Mouse (Mus musculus): ENCODE measurements at regions not wholly inside any gene's neighbourhood (a gene's known extent, or its start where the extent isn't known, plus 50 kb on each side); places are given as distances from the start of the nearest gene placed in this dataset.

GRCm38 (mm10) chrX:61119499-61119898 lies 65.9 kb downstream of the Cdr1 start:
- 15% methylated on average over 6 of the region's 6 CpGs for WGBS
- no peak for ATAC-seq (ENCODE audit: insufficient number of reproducible peaks, insufficient read depth, low FRiP score, low read depth)
- Histone ChIP-seq H3K4me2 (ENCODE audit: low read length) (peak overlapping the region; percentile 39), H3K36me3 (ENCODE audit: control insufficient read depth, insufficient read depth, low read length) (no peaks in the 10 kb centered on the region), H3K9ac (ENCODE audit: low read length) (no peak overlapping the region), H3K4me3 (ENCODE audit: control insufficient read depth in 1 of 2, insufficient read depth in 1 of 2, low read depth in 1 of 2, low read length in 2 of 2) (no peak overlapping the region), H3K27me3 (ENCODE audit: control insufficient read depth, insufficient read depth, low read length) (no peaks in the 10 kb centered on the region), H3K4me1 (ENCODE audit: control insufficient read depth in 2 of 2, insufficient read depth in 2 of 2, low read length in 2 of 2) (no peaks in the 10 kb centered on the region), H3K27ac (replicated peaks in 1 of 2; ENCODE audit: control insufficient read depth in 1 of 2, insufficient read depth in 1 of 2, low read depth in 2 of 2, low read length in 2 of 2) (no peak overlapping the region), H3K9me3 (ENCODE audit: control insufficient read depth, low read length) (no peaks in the 10 kb centered on the region)

DNA sequence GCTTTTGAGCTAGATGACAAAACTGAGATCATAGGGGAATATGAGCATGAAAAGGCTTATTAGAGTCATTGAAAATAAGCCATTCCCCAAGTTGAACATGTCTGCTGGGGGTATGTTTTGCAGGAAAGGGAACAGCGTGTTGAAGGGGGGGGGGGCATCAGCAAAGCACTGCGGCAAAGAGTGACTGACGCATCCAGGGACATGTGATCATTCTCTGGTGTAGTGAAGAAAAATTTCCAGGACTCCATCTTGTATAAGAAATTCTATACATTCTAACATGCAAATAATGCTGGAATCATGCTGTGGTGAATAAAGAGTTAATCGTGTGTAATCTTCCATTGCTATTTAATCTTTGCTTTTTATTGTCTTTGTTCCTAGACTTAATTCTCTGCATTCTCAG lies 68.0 kb downstream of the Cdr1 start:
- ATAC-seq (ENCODE audit: insufficient number of reproducible peaks, insufficient read depth, low FRiP score, low read depth): no peak
- Histone ChIP-seq H3K27ac (replicated peaks in 1 of 2; ENCODE audit: control insufficient read depth in 1 of 2, insufficient read depth in 1 of 2, low read depth in 2 of 2, low read length in 2 of 2) (no peak overlapping the region), H3K4me2 (ENCODE audit: low read length) (no peak overlapping the region), H3K27me3 (ENCODE audit: control insufficient read depth, insufficient read depth, low read length) (no peaks in the 10 kb centered on the region), H3K9me3 (ENCODE audit: control insufficient read depth, low read length) (no peaks in the 10 kb centered on the region), H3K36me3 (ENCODE audit: control insufficient read depth, insufficient read depth, low read length) (no peaks in the 10 kb centered on the region), H3K4me3 (ENCODE audit: control insufficient read depth in 1 of 2, insufficient read depth in 1 of 2, low read depth in 1 of 2, low read length in 2 of 2) (no peak overlapping the region), H3K4me1 (ENCODE audit: control insufficient read depth in 2 of 2, insufficient read depth in 2 of 2, low read length in 2 of 2) (no peaks in the 10 kb centered on the region), H3K9ac (ENCODE audit: low read length) (no peak overlapping the region)
- WGBS: 88% methylated on average over 4 of the region's 4 CpGs

DNA sequence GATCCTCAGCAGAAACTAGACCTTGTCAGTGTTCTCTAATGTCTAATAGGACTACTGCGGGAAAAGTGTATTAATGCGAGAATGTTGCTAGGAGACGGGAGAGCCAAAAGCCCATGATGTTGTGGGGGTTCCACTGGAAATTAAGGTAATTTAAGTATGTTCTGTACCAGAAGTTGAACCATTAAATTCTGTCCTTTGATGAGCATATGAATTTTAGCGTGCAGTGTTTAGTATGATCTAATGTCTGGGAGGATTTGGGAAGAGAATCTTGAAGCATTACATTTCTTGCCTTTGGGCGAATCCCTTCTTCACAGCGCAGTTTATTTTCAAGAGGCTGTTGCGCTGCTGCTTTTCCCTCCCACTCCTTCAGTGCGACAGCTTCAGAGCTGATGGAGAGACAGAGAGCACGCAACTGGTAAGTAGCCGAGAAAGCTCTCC lies 69.3 kb downstream of the Cdr1 start:
- peak overlapping the region; percentile 39 for H3K4me2 ChIP-seq (ENCODE audit: low read length)
- H3K4me3 ChIP-seq (ENCODE audit: control insufficient read depth in 1 of 2, insufficient read depth in 1 of 2, low read depth in 1 of 2, low read length in 2 of 2): no peak overlapping the region
- no peak overlapping the region for H3K9ac ChIP-seq (ENCODE audit: low read length)
- H3K27ac ChIP-seq (replicated peaks in 1 of 2; ENCODE audit: control insufficient read depth in 1 of 2, insufficient read depth in 1 of 2, low read depth in 2 of 2, low read length in 2 of 2): no peak overlapping the region
- ATAC-seq (ENCODE audit: insufficient number of reproducible peaks, insufficient read depth, low FRiP score, low read depth): no peak
- H3K27me3 ChIP-seq (ENCODE audit: control insufficient read depth, insufficient read depth, low read length): no peaks in the 10 kb centered on the region
- 40% methylated on average over 10 of the region's 10 CpGs for WGBS
- no peaks in the 10 kb centered on the region for H3K36me3 ChIP-seq (ENCODE audit: control insufficient read depth, insufficient read depth, low read length)
- H3K9me3 ChIP-seq (ENCODE audit: control insufficient read depth, low read length): no peaks in the 10 kb centered on the region
- H3K4me1 ChIP-seq (ENCODE audit: control insufficient read depth in 2 of 2, insufficient read depth in 2 of 2, low read length in 2 of 2): no peaks in the 10 kb centered on the region
